Mouse (Mus musculus) lung, postnatal 0 days (tissue): Measurements from ENCODE around the gene Crkl. TPM values are rescaled to one million over a fixed set of nuclear protein-coding genes. Genes with fewer than 3 reads are reported as not detected.

Experiments used
- ATAC-seq: fragments of 200-750 bp; cut with Nextera tagmentation; 2 replicates; pipeline ENCODE4 v1.8.0; 2017; ENCODE audit warnings: moderate library complexity
- DNase-seq: peaks from one replicate; pipeline ENCODE4 v3.0.0-alpha.2; 2016; ENCODE audit warnings: low spot score
- H3K27ac ChIP-seq: fragments of 300-500 bp; sonication (generic); 2 replicates; pipeline ENCODE4 v1.5.1; 2014; ENCODE audit warnings: antibody characterized with exemption, mild to moderate bottlenecking, low read length, mixed read lengths
- H3K27me3 ChIP-seq: fragments of 300-500 bp; sonication (generic); replicated peaks from 2 replicates; pipeline ENCODE4 v1.6.1; 2014; ENCODE audit warnings: low read length, mixed read lengths; ENCODE audit not compliant: insufficient read depth
- H3K36me3 ChIP-seq: fragments of 300-500 bp; sonication (generic); 2 replicates; pipeline ENCODE4 v1.6.1; 2014; ENCODE audit warnings: low read length, mixed read lengths; ENCODE audit not compliant: insufficient read depth
- H3K4me1 ChIP-seq: fragments of 300-500 bp; sonication (generic); 2 replicates; pipeline ENCODE4 v1.6.1; 2014; ENCODE audit warnings: antibody characterized with exemption, low read depth, low read length, mixed read lengths; ENCODE audit not compliant: insufficient read depth
- H3K4me2 ChIP-seq: fragments of 300-500 bp; sonication (generic); replicated peaks from 2 replicates; pipeline ENCODE4 v1.6.1; 2014; ENCODE audit warnings: low read depth, mild to moderate bottlenecking, low read length, moderate library complexity, mixed read lengths
- H3K4me3 ChIP-seq: fragments of 300-500 bp; sonication (generic); 2 replicates; pipeline ENCODE4 v1.5.1; 2014; ENCODE audit warnings: low read depth, low read length
- H3K9ac ChIP-seq: fragments of 300-500 bp; sonication (generic); replicated peaks from 2 replicates; pipeline ENCODE4 v1.6.1; 2014; ENCODE audit warnings: low read depth, mild to moderate bottlenecking
- H3K9me3 ChIP-seq: fragments of 300-500 bp; sonication (generic); 2 replicates; pipeline ENCODE4 v1.6.1; 2016; ENCODE audit warnings: low read length, mixed read lengths
- CTCF ChIP-seq: IDR thresholded peaks from 2 replicates; pipeline ENCODE4 v1.5.1; 2016; ENCODE audit warnings: antibody characterized with exemption, mild to moderate bottlenecking
- EP300 ChIP-seq: IDR thresholded peaks from 2 replicates; pipeline ENCODE4 v1.6.1; 2016; ENCODE audit warnings: antibody characterized with exemption, mild to moderate bottlenecking, control low read depth
- WGBS: fragments of 180-500 bp; shearing (Covaris S2); extraction: QIAGEN DNeasy Blood & Tissue Kit; methylation state at CpG from one replicate; pipeline ENCODE4 v1.1.7; 2014; 5-methylcytosine and 5-hydroxymethylcytosine counted together
- polyA plus RNA-seq: library from polyadenylated mRNA; unstranded; fragments of >200 nt; fragmentation: Nextera tagmentation; extraction: Ambion mirVana; gene quantifications from 2 replicates; pipeline ENCODE4 v1.2.1, GENCODE M21; 2015

Gene Crkl
- 33.1 and 39.6 TPM in 2 replicates for polyA plus RNA-seq

GRCm38 (mm10) chr16:17451541-17452372, at the start of gene Crkl:
Gene Crkl (plus strand): TSS chr16:17451987.
- Histone ChIP-seq H3K4me3 (peak within 1 kb of the TSS; percentile 81), H3K9ac (peak within 1 kb of the TSS; percentile 71), H3K27me3 (no peaks in the 10 kb centered on the region), H3K27ac (peak within 1 kb of the TSS; percentile 86), H3K36me3 (no peaks in the 10 kb centered on the region), H3K4me1 (no peaks in the 10 kb centered on the region), H3K4me2 (peak within 1 kb of the TSS; percentile 76), H3K9me3 (no peaks in the 10 kb centered on the region)
- under 1% methylated on average over 61 of the region's 63 CpGs for WGBS
- TF ChIP-seq CTCF (no peak), EP300 (no peak)
- peak; percentile 98 for ATAC-seq
- peak; percentile 99 for DNase-seq

- no peak for ATAC-seq
- 56% methylated on average over 1 of the region's 1 CpGs for WGBS
- DNase-seq, result peak; percentile 49
- Histone ChIP-seq H3K27me3 (no peaks in the 10 kb centered on the region), H3K4me3 (no peak overlapping the region), H3K9me3 (no peaks in the 10 kb centered on the region), H3K27ac (no peak overlapping the region), H3K9ac (no peak overlapping the region), H3K4me2 (no peak overlapping the region), H3K36me3 (no peaks in the 10 kb centered on the region), H3K4me1 (peaks cover 8% of the 10 kb centered on the region; the same call in 1 of the 2 replicates)
- TF ChIP-seq EP300, result no peak
- TF ChIP-seq CTCF, result peak; percentile 74
Observed at GRCm38 (mm10) chr16:17402855-17403254, 48.9 kb upstream of the Crkl start.

- Histone ChIP-seq H3K4me3 (peak overlapping the region; percentile 80), H3K36me3 (no peaks in the 10 kb centered on the region), H3K27ac (peak overlapping the region; percentile 64), H3K4me2 (peak overlapping the region; percentile 75), H3K4me1 (peaks cover 14% of the 10 kb centered on the region; the same call in 1 of the 2 replicates), H3K9me3 (no peaks in the 10 kb centered on the region), H3K9ac (peak overlapping the region; percentile 52), H3K27me3 (no peaks in the 10 kb centered on the region)
- 0% methylated on average over 22 of the region's 22 CpGs for WGBS
- DNase-seq (no peak), ATAC-seq (peak; percentile 71)
- TF ChIP-seq CTCF (no peak), EP300 (no peak)
Observed at GRCm38 (mm10) chr16:17405271-17405696, 46.5 kb upstream of the Crkl start.

GRCm38 (mm10) chr16:17405736-17406443, 45.9 kb upstream of the Crkl start, which contains the start of the genes Snap29 and Pi4ka:
Gene Snap29 (plus strand): TSS chr16:17405986.
Gene Pi4ka (minus strand): TSS chr16:17406314.
- no peaks in the 10 kb centered on the region for H3K27me3 ChIP-seq
- peak within 1 kb of the TSS; percentile 74 for H3K27ac ChIP-seq
- DNase-seq (peak; percentile 99), ATAC-seq (peak; percentile 99)
- peaks cover 14% of the 10 kb centered on the region; the same call in 1 of the 2 replicates for H3K4me1 ChIP-seq
- H3K4me3 ChIP-seq, result peak within 1 kb of the TSS; percentile 80
- TF ChIP-seq CTCF, result 0 out of 2 replicates have a peak, but pooled peaks have one; percentile 12
- no peak for TF ChIP-seq EP300
- peak within 1 kb of the TSS; percentile 78 for H3K9ac ChIP-seq
- no peaks in the 10 kb centered on the region for H3K9me3 ChIP-seq
- under 1% methylated on average over 43 of the region's 69 CpGs for WGBS
- H3K36me3 ChIP-seq, result no peaks in the 10 kb centered on the region
- H3K4me2 ChIP-seq, result peak within 1 kb of the TSS; percentile 75

GRCm38 (mm10) chr16:17406512-17407231, 45.1 kb upstream of the Crkl start:
- Histone ChIP-seq H3K9ac (peak overlapping the region; percentile 78), H3K9me3 (no peaks in the 10 kb centered on the region), H3K4me3 (peak overlapping the region; percentile 80), H3K4me2 (peak overlapping the region; percentile 70), H3K27me3 (no peaks in the 10 kb centered on the region), H3K36me3 (no peaks in the 10 kb centered on the region), H3K27ac (no peak overlapping the region), H3K4me1 (peaks cover 14% of the 10 kb centered on the region; the same call in 1 of the 2 replicates)
- TF ChIP-seq EP300, result no peak
- no peak for TF ChIP-seq CTCF
- ATAC-seq (no peak), DNase-seq (peak; percentile 48)
- 29% methylated on average over 9 of the region's 9 CpGs for WGBS
